Mouse (Mus musculus) liver, postnatal 0 days (tissue): ENCODE measurements around the gene Zfp37.

Experiments used
- CTCF ChIP-seq: sonication (generic); IDR thresholded peaks from 2 replicates; pipeline ENCODE4 v1.5.1; 2016; ENCODE audit warnings: antibody characterized with exemption, low read depth
- EP300 ChIP-seq: IDR thresholded peaks from 2 replicates; pipeline ENCODE4 v1.6.1; 2016; ENCODE audit warnings: antibody characterized with exemption, low read depth, mild to moderate bottlenecking

DNA sequence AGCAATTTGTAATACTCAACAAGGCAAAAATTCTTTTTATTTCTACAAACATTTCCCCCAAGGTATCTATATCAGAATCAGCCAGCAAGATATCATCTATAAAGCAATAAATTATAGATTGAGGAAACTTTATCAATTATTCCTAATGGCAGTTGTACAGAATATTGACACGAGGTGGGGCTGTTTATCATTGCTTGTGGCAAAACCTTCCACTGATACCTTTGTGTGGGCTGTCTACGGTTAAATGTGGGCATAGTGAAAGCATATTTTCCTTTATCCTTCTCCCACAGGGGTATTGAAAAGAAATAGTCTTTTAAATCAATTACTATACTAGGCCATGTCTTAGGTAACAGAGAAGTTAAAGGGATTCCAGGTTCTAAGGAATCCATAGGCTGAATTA, 17.4 kb downstream of the Zfp37 start:
- TF ChIP-seq CTCF: no peak
- TF ChIP-seq EP300: no peak
